Mouse (Mus musculus) 3T3-L1 (cell line): ENCODE measurements around the gene Fndc7.

Experiments
- DNase-seq: peaks from one replicate; pipeline ENCODE4 v3.0.0-alpha.2; 2015; ENCODE audit warnings: low read depth, low spot score

Fndc7 gene

GRCm38 (mm10) chr3:108889908-108890307 is at the start of gene Fndc7:
Gene Fndc7 (minus strand): TSS chr3:108890008.
- DNase-seq, result no peak

GRCm38 (mm10) chr3:108939573-108939972 is 49.8 kb upstream of the Fndc7 start, which contains the start of gene Henmt1:
Gene Henmt1 (plus strand): TSS chr3:108939873.
- DNase-seq, result no peak

GRCm38 (mm10) chr3:108938691-108939090 is 48.9 kb upstream of the Fndc7 start:
- DNase-seq, result no peak

GRCm38 (mm10) chr3:108933557-108933956 is 43.7 kb upstream of the Fndc7 start:
- no peak for DNase-seq

GRCm38 (mm10) chr3:108926308-108926707 is 36.5 kb upstream of the Fndc7 start:
- no peak for DNase-seq

GRCm38 (mm10) chr3:108925677-108926076 is 35.9 kb upstream of the Fndc7 start:
- DNase-seq, result no peak

GRCm38 (mm10) chr3:108921822-108922221 is 32.0 kb upstream of the Fndc7 start:
- DNase-seq, result no peak

GRCm38 (mm10) chr3:108920442-108921070 is 30.7 kb upstream of the Fndc7 start:
- no peak for DNase-seq

- DNase-seq, result no peak
Measured at GRCm38 (mm10) chr3:108918852-108919251, 29.0 kb upstream of the Fndc7 start.

GRCm38 (mm10) chr3:108917986-108918385 is 28.2 kb upstream of the Fndc7 start:
- no peak for DNase-seq

GRCm38 (mm10) chr3:108916857-108917256 is 27.0 kb upstream of the Fndc7 start:
- DNase-seq, result no peak

- peak; percentile 32 for DNase-seq
Measured at GRCm38 (mm10) chr3:108915999-108916398, 26.2 kb upstream of the Fndc7 start.

GRCm38 (mm10) chr3:108911548-108912413 is 22.0 kb upstream of the Fndc7 start, which contains the start of gene Prpf38b:
Gene Prpf38b (minus strand): TSS chr3:108911727.
- peak; percentile 98 for DNase-seq

- DNase-seq, result peak; percentile 89
Measured at GRCm38 (mm10) chr3:108911081-108911547, 21.3 kb upstream of the Fndc7 start.

- DNase-seq, result peak; percentile 25
Measured at GRCm38 (mm10) chr3:108910303-108911080, 20.7 kb upstream of the Fndc7 start.

- DNase-seq, result no peak
Measured at GRCm38 (mm10) chr3:108902934-108903333, 13.1 kb upstream of the Fndc7 start.

- DNase-seq, result peak; percentile 64
Measured at GRCm38 (mm10) chr3:108902038-108902437, 12.2 kb upstream of the Fndc7 start.

GRCm38 (mm10) chr3:108900681-108901080 is 10.9 kb upstream of the Fndc7 start:
- peak; percentile 20 for DNase-seq

GRCm38 (mm10) chr3:108900147-108900546 is 10.3 kb upstream of the Fndc7 start:
- no peak for DNase-seq

GRCm38 (mm10) chr3:108898640-108899039 is 8.8 kb upstream of the Fndc7 start:
- DNase-seq, result no peak

- no peak for DNase-seq
Measured at GRCm38 (mm10) chr3:108892914-108893313, 3.1 kb upstream of the Fndc7 start.

- DNase-seq, result no peak
Measured at GRCm38 (mm10) chr3:108892080-108892479, 2.3 kb upstream of the Fndc7 start.
